Mouse (Mus musculus): ENCODE results near the gene Foxd1.

Foxd1 gene

DNA sequence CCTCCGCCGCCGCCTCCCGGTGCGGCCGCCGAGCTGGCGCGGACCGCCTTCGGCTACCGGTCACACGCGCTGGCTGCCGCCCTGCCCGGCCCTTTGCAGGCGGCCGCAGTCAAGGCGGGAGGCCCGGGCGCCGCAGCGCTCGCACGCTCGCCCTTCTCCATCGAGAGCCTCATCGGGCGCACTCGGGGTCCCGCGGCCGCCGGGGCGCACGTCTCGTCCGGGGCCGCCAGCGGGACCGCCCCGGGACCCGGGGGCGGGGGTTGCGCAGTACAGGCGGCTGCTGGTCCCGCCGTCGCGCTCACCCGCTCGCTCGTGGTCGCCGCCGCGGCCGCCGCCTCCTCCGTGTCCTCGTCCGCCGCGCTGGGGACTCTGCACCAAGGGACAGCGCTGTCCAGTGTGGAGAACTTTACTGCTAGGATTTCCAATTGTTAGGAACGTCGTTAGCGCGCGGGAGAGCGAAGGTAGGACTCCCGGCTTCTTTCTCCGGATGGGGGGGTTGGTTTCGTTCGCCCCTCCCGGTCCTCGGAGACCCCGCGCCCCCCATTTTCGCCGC, 1.6 kb downstream of the Foxd1 start:
- DNase-seq (ENCODE audit: low spot score), result no peak

DNA sequence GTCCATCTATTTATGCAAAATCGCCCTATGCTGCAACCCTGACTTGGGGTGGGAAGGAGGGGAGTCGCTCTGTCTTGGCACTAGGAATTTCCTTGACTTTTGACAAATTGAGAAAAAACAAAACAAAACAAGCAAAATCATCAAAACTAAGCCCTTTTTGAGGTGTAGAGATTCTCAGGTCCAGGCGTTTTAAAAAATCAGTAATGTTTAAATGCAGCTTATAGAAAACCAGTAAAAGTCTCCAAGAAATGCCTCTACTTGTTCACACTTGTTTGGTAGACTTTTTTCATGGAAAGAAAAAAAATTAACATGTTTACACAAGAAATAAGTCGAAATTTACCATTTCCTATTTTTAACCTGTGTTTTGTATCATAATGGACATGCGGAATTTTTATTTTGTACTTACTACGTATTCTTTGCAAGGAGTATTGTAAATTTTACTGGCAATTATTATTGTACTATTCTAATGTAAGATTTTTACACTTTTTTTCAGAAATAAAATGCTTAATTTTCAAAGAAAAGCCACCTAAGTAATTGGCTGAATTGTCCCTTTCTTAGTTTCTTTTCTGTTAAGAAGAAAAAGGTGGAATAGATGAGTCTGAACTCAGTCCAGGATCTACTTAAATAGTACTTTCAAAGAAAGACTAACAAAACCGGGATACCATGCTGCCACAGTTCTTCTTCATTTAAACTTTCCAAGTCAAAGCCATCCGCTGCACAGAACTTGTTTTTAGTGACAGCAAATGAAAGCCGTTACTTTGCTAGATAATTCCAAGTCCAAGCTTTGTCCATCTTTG, 2.3 kb downstream of the Foxd1 start:
- no peak for DNase-seq (ENCODE audit: low spot score)

DNA sequence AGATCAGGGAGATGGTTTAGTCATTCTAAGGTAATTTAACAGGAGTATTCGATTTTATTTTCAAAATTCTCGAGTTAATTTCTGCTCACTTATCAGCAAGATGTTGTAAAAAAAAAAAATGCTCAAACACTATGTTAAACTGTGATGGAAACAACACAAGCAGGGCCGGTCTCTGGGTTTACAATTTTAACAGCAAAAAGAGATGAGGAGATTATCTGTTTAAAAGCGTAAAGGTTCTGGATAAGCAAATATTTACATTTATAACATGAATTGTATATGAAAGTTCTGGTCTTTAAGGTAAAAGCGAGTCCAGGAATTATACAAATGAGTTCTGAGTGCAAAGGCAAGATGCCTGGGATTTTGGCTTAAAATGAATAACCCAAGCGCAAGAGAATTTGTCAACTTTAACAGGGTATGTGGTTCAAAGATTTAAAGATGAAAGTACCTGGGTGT, 3.0 kb downstream of the Foxd1 start:
- no peak for DNase-seq (ENCODE audit: low spot score)

DNA sequence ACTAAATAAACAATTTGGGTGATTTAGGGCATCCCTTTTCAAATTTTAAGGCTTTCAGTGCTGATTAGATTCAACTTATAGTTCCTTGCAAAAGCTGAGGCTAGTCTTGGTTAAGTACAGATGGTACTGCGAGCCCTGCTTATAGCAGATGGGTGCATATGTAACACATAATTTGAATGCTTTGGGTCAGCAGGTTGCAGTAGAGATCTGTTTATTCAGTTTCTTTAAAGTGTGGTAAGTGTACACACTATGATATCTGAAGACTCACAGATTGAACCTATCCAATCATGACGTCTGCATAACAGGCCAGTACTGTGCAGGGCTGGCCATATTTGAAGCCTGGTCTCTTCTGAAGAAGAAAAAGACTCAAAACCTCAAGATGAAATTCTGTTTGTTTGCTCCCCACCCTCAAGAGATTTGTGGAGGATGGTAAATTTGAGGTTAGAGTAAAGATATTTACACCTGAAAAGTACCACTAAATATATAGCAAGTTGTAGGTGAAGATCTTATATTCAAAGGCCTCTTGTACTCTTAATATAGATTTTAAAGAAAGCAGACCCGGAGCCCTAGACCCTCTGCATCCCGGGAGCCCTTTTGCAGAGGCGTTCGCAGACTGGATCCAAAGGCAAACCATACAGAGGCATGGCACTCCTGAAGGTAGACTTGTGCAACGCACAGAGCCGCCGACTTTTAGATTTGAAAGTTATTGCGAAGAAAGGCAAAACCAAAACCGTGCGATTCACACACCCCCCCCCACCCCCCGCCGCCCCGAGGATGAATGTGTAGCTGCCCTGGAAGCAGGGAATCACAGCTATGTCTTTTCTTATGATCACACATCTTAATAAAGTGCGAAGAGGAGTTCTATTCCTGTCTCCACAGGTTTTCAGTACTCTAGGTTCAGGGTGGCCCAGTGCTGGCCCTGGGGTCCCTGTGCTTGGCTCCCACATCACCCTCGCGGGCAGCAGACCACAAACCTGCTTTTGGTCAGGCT, 3.7 kb downstream of the Foxd1 start:
- no peak for DNase-seq (ENCODE audit: low spot score)

DNA sequence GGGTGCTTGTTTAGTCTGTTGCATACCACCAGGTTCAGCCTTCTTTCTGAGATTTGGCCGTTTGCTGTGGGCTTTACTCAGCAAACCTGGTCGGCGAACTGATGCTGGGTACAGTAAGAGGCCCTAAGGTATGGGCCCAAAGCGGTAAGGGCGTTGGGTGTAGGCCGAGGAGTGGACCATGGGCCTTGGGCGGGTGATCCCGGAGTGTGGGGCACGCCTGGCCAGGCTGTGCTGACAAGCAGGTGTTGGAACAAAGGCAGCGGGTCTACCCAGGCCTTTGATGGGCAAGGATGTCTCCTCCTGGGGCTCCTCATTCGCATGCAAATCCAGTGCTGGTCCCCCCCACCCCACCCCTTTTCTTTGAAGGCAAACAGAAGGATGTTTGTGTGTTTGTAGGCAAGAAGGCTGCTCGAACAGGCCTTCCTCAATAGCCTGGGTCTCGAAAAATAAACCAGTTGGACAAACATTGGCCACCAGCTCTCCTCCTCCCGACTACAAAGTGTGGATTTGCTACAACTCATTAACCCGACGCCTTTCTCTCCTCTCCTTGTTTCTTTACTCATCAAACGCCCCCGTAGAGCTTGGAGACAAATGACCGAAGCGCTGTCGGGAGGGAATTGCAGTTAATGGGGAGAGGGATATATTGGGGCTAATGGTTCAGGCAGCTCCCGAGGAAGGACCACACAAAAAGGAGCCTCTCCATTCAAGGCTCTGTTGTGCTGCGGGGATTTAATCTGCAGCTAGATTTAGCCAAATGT, 4.6 kb downstream of the Foxd1 start:
- no peak for DNase-seq (ENCODE audit: low spot score)

DNA sequence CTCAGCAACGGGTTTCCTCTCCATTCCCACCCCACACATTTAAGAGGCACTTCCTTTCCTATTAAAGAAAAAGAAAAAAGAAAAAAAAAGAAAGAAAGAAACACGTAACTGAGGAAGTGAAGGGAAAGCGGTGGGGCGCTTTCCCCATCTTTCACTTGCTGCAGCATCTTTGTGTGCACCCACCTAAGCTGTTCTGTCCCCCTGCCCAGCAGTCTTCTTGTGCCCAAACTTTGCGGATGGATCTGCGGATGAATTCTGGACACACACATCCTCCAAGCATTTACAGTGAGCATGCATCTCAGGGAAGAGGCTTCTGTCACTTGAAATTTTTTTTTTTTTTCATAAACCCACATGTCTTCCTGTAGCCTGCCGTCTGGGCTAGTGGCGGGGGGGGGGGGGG, 5.3 kb downstream of the Foxd1 start:
- DNase-seq (ENCODE audit: low spot score), result no peak

DNA sequence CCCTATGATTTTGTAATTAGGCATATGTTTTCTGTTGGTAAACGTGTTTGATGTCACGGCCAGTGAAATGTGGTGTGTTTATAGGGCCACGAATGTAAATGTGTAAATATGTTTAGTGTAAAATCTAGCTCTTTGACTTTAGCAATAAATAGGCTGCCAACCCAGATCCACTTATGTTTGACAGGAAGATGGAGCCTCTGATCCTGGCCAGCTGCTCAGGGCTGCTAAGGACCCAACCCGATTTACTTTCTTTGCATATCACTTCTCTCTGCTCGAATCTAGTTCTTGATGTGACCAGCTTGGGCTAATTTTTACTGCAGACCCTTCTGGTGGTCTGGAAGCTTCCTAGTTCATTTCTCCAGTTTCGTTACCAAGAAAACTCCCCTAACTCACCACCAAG, 6.3 kb downstream of the Foxd1 start:
- no peak for DNase-seq (ENCODE audit: low spot score)

DNA sequence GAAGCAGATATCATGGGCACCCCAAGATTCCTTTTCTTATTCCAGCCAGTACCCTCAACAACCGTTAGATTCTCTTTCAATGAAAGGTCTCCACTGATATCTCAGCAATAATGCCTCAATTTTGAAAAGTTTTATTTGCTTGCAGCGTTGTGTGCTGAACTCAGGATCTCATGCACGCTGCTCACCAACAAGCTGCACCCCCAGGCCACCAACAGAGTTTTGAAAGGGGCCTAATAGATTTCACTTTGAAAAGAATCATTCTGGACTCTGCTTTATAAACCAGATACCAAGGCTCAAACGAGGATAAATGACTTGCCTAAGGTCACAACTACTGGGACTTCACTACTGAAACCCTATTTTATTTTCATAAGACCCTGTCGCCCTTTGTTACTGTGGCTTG, 7.1 kb downstream of the Foxd1 start:
- no peak for DNase-seq (ENCODE audit: low spot score)

DNA sequence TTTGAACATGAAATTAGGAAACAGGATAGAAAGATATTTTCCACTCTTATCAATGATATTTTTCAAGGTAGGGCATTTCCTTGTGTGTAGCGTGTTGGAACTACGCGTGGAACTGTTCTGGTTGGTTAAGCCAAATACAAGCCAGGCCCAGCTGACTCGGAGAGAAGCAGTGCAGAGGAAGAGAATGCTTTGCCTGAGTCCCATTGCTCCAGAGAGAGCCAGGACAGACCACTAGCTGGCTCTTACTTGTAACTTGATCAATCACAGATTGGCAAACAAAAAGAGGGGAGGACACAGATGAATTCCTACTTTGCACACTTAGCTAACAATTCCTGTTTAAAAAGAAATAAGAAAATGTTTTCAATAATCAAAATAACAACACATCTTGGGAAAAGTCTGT, 9.0 kb downstream of the Foxd1 start:
- no peak for DNase-seq (ENCODE audit: low spot score)

DNA sequence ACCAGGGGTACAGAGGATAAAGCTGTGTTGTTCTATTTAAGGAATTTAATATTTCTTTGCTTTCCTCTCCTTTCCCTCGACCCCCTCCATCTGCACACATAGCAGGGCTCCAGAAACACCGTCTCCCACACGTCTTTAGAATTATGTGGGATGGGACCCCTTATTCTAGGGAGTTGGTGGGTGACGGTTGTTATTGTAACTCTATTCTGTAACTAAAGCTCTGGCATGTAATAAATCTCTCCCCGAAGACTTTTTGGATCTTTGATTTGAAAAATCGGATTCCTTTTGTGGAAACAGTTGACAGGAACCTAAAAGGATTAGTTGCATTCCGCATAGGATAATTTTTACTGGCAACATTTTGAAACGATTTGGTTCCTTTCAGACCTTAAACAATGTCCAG, 11.0 kb downstream of the Foxd1 start:
- DNase-seq (ENCODE audit: low spot score), result no peak

DNA sequence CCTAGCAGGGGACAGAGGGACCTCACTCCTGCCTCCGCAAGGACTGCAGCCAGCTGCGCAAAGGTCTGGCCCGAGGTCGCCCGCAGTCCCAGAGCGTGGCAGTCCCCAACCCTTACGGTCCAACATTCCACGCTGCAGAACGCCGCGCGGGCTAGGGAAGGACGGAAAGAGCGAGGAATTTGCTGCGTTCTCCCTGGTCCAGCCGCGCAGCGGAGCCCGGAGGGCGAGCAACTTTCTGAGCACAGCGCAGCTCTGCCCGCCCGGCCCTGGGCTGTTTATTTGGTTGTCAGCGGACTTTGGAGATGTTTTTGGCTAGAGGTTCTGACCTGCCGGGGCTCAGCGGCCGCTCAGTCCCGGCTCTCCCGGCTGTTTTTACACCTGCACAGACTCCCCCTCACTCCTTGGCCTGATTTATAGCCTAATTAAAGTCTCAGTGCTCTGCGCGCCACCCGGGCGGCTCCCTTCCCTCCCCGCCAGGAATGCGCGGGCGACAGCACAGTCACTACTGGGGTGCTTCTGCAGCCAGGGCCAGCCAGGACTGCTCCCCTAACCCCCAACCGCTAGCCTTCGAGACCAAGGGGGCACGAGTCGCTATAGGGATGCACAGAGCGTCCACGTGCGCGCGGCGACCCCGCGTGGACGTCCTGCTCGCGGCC, 11.9 kb downstream of the Foxd1 start:
- no peak for DNase-seq (ENCODE audit: low spot score)

DNA sequence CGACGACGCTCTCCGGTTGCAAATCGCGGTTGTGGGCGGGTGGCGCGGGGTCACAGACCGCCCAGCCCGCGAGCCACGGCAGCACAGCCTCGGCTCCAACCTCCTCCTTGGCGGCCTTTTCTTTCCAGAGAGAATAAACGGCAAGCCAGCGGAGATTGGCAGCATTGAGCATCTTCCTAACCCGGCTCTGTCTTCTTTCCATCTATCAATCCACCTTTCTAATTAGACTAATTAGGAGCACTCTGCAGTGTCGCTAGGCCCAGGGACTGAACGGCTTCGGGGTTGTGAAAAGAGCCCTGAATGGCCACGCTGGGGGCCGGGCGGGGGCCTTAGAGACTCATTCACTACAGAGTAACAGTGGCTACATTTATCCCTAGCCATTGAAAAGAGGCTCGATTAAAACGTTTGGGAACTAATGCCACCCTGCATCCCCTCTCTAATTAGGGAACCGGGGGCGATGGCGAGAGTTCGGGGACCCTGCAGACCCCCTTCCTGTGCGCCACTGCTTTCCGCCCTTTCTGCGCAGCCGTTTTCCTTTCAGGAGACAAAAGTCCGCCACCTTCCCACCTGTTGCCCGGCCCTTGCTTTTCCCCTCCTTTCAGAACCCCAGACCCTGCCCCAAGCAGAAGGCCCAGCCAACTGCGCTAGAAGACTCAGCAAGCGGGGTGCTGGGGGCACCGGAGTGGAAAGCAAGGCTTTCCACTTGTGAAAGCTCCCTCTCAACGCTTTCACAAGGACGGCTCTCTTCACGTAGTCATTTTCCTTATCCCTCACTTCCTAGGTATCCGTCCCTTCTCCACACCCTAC, 12.6 kb downstream of the Foxd1 start:
- DNase-seq (ENCODE audit: low spot score), result no peak

DNA sequence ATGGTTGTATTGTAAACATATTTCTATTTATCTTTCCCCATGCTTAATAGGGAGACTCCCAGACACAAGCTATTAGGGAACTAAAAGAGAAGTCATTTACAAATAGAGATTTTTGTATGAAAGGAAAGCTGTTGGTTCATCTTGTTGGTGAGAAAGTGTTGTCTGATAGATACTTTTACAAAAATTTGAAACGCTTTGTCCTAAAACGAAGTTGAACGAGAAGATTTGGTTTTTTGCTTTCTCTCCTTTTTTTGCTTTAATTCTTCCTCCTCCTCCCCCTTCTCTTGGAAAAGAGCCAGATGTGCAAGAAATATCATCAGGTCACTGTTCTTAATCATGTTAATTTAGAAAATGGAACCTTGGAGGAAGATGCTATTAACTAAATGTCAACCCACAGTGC, 13.6 kb downstream of the Foxd1 start:
- DNase-seq (ENCODE audit: low spot score), result no peak

DNA sequence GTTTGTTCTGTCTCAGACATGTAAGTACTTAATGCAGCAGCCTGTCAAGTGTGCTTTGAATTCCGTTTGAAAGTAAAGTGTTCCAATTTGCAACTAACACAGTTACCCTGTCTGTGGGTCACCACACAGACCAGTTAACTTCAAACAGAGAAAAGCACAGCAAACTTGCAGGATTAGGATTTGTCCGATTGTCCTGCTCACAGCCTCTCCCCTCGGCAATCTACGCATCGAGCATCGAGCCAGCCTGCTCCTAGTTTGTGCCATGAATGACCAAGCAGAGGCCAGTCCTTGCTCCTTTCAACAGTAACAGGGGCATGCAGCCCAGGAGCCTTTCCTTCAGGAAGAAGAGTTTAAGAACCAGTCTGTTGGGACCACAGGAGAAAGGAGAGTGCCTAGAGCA, 15.0 kb downstream of the Foxd1 start:
- DNase-seq (ENCODE audit: low spot score), result no peak

DNA sequence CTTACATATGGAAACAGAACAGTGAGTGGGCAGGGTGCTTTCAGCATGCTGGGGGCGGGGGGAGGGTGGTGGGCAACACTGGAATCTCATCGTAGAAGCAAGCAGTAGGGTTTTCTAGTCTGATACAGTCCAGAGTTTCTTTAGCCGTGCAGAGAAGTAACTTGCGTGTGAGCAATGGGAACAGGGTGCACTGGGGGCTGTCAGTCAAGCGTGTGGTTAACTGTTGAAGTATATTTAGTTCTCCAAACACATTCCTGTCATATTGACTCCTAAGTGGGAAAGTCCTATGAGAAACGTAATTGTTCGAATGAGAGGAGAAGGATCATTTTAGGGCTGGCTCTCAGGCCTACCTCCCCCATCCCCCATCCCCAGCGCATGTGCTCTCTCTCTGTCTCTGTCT, 20.5 kb downstream of the Foxd1 start:
- DNase-seq (ENCODE audit: low spot score), result no peak

DNA sequence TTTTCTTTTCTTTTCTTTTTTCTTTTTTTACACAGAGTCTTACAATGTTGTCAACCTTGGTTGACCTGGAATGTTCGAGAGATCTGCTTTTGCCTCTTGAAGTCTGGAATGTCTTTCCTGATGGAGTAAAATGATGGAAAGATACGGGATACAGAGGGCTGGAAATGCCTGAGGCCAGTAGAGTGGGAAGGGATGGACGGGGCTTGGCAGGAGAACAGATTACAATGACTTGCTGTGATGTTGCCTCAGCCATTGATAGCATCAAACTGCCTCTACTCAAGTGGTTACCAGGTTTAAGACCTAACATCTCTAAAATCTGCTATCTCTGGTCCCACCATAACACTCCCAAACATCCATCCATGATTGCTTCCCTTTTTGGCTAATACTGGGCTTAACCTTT, 20.9 kb downstream of the Foxd1 start:
- DNase-seq (ENCODE audit: low spot score), result no peak

DNA sequence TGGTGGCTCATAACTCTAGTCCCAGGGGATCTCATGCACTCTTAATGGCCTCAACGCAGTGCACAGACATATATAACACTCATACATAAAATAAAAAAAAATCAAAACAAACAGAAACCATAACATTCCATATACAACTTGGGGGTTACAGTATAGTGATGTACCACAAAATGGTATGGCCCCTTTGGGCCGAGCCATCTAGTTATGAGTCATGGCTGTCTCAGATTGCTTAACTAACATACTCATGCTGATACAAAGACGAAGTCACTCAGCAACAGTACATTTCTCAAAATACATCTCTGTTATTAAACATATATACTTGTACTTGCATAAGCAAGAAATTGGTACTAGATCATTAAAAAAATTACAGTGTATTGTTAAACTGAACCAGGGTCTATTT, 23.7 kb downstream of the Foxd1 start:
- DNase-seq (ENCODE audit: low spot score), result no peak

DNA sequence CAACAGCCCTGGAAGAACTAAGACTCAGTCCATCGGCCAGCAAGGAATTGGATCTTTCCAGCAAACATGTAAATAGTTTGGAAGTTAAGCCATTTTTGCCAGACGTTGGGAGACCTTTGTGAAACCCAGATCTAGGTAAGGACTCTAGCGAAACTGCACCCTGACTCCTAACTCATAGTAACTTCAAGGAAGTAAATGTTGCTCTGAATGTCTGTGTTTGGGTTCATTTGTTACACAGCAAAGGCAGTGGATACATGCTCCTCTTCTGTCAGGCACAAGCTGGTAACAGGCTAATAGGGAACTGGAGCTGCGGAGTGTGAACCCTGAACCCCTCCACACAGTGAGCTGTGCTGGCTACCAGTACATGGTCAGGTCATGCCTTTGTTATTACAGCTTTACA, 28.7 kb downstream of the Foxd1 start:
- no peak for DNase-seq (ENCODE audit: low spot score)

DNA sequence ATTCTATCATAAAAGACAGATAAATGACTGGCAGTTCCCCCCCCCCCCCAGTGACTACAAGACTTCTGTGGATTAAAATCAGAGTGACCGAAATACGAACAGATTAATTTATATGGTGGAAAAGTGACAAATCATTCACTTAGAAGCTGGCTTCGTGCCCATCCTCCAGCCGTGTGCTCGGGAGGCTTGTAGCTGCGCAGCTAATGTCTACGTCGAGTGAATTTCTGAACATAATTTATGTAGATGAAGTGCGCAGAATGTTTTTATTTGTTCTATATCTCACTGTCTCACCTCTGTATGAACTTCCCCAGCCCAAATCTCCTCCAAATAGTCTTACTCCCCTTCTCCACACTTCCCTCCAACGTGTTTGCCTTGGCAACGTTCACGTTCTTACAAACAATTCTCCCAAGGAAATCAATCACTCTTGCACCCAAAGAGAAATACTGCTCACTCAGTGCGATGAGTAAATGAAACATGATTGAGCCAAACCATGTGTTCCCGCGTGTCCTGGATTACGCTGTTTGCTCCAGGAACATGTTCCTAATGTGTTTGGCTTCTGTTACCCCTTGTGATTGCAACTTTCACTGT, 30.0 kb downstream of the Foxd1 start:
- DNase-seq (ENCODE audit: low spot score), result no peak

DNA sequence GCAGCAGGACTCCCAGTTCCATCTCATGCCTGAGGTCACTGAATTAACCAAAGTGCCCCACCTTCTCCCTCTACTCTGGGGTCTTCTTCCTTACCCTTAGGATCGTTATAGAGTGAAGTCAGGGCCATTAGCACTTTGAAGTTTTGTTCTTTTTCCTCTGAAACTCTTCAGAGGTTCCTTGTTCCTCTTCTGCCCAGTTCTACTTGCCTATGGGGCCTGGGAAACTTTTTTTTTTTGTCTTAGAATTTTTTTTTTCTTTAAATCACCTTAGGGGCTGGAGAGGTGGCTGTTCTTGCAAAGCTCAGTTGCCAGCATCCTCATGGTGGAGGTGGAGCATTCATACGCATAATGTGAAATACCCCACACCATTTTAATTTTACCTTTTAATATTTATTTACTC, 31.8 kb downstream of the Foxd1 start:
- no peak for DNase-seq (ENCODE audit: low spot score)

Data from left cerebral cortex, adult 11 months (tissue).